Mouse (Mus musculus): ENCODE results near the gene Gipc1. TPM values are rescaled to one million over a fixed set of nuclear protein-coding genes. Genes with fewer than 3 reads are reported as not detected.

The Gipc1 gene
- polyA plus RNA-seq (2011; ENCODE audit: insufficient read depth, insufficient read length, low replicate concordance, missing spikeins), result 14.8 and 17.3 TPM in 2 replicates

- 3% methylated on average over 50 of the region's 50 CpGs for WGBS
- TF ChIP-seq CTCF (IDR thresholded peaks at IDR 0.05; ENCODE audit: control insufficient read depth, insufficient read depth, low read length) (no peak), POLR2A (IDR thresholded peaks at IDR 0.05; ENCODE audit: borderline replicate concordance, control insufficient read depth, low read depth, low read length) (peak; percentile 67; the same call in 1 of the 2 replicates)
- no peaks in the 10 kb centered on the region; the same call in none of the 2 replicates for H3K4me1 ChIP-seq (ENCODE audit: control insufficient read depth, insufficient read depth, low read length)
- peak within 1 kb of the TSS; percentile 77 for H3K4me3 ChIP-seq (replicated peaks; ENCODE audit: control insufficient read depth, low read depth, low read length)
- H3K27ac ChIP-seq (ENCODE audit: control insufficient read depth, insufficient read depth, low read depth, low read length, poor library complexity), result peak within 1 kb of the TSS; percentile 53; the same call in 1 of the 2 replicates
Measured at GRCm38 (mm10) chr8:83652030-83652743, at the start of gene Gipc1. Gene Gipc1, plus strand, starts transcription at chr8:83652677.

GRCm38 (mm10) chr8:83607661-83608397 is 44.6 kb upstream of the Gipc1 start, which contains the start of the genes Tecr and Dnajb1:
Gene Tecr, minus strand, starts transcription at chr8:83607971.
Gene Dnajb1, plus strand, starts transcription at chr8:83608193.
- H3K27ac ChIP-seq (ENCODE audit: control insufficient read depth, insufficient read depth, low read depth, low read length, poor library complexity), result peak within 1 kb of the TSS; percentile 94
- under 1% methylated on average over 69 of the region's 69 CpGs for WGBS
- TF ChIP-seq POLR2A (IDR thresholded peaks at IDR 0.05; ENCODE audit: borderline replicate concordance, control insufficient read depth, low read depth, low read length) (peak; percentile 99), CTCF (IDR thresholded peaks at IDR 0.05; ENCODE audit: control insufficient read depth, insufficient read depth, low read length) (no peak)
- H3K4me1 ChIP-seq (ENCODE audit: control insufficient read depth, insufficient read depth, low read length), result peaks cover 5% of the 10 kb centered on the region
- H3K4me3 ChIP-seq (replicated peaks; ENCODE audit: control insufficient read depth, low read depth, low read length), result peak within 1 kb of the TSS; percentile 86

DNA sequence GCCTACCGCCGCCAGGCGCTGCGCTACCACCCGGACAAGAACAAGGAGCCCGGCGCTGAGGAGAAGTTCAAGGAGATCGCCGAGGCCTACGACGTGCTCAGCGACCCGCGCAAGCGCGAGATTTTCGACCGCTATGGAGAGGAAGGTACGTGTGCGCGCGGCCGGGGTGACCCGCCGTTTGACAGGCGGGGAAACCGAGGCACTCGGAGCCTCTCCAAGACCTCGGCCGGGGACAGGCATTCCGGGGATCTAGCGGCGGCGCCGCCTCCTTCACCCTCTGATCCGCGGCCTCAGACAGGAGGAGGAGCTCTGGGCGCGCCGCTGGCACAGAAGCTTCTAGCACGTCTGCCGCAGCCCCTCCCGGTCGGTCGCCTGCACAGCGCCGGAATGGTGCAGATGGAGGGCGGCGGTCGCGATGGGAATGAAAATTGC is 44.1 kb upstream of the Gipc1 start:
- H3K27ac ChIP-seq (ENCODE audit: control insufficient read depth, insufficient read depth, low read depth, low read length, poor library complexity), result peak overlapping the region; percentile 94
- TF ChIP-seq CTCF (IDR thresholded peaks at IDR 0.05; ENCODE audit: control insufficient read depth, insufficient read depth, low read length) (no peak), POLR2A (IDR thresholded peaks at IDR 0.05; ENCODE audit: borderline replicate concordance, control insufficient read depth, low read depth, low read length) (no peak)
- WGBS, result under 1% methylated on average over 51 of the region's 51 CpGs
- peak overlapping the region; percentile 79 for H3K4me3 ChIP-seq (replicated peaks; ENCODE audit: control insufficient read depth, low read depth, low read length)
- H3K4me1 ChIP-seq (ENCODE audit: control insufficient read depth, insufficient read depth, low read length), result peaks cover 5% of the 10 kb centered on the region

DNA sequence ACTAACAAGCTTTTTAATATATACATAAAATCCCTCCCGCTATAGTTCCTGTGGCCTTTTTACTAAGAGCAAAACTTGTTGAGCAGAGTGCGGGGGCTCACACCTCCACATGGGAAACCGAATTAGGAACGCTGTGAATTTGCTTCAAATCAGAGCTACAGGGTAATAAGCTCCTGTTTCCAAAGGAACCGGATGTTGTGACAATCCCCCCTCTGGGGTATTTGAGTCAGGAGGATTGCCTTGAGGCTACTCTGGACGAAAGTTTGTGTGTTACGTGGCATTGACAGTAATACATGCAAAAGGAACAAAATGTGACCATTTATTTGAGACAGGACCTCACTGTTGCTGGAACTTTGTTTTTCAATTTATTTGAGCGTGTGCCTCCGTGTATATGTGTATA is 43.4 kb upstream of the Gipc1 start:
- no peak for TF ChIP-seq POLR2A (IDR thresholded peaks at IDR 0.05; ENCODE audit: borderline replicate concordance, control insufficient read depth, low read depth, low read length)
- TF ChIP-seq CTCF (IDR thresholded peaks at IDR 0.05; ENCODE audit: control insufficient read depth, insufficient read depth, low read length), result no peak
- Histone ChIP-seq H3K27ac (ENCODE audit: control insufficient read depth, insufficient read depth, low read depth, low read length, poor library complexity) (no peak overlapping the region), H3K4me3 (replicated peaks; ENCODE audit: control insufficient read depth, low read depth, low read length) (peak overlapping the region; percentile 79), H3K4me1 (ENCODE audit: control insufficient read depth, insufficient read depth, low read length) (peaks cover 5% of the 10 kb centered on the region)
- 2% methylated on average over 9 of the region's 9 CpGs for WGBS

- Histone ChIP-seq H3K4me1 (ENCODE audit: control insufficient read depth, insufficient read depth, low read length) (peaks cover 5% of the 10 kb centered on the region), H3K4me3 (replicated peaks; ENCODE audit: control insufficient read depth, low read depth, low read length) (peak overlapping the region; percentile 79), H3K27ac (ENCODE audit: control insufficient read depth, insufficient read depth, low read depth, low read length, poor library complexity) (no peak overlapping the region)
- TF ChIP-seq CTCF (IDR thresholded peaks at IDR 0.05; ENCODE audit: control insufficient read depth, insufficient read depth, low read length) (no peak), POLR2A (IDR thresholded peaks at IDR 0.05; ENCODE audit: borderline replicate concordance, control insufficient read depth, low read depth, low read length) (no peak)
- 69% methylated on average over 10 of the region's 10 CpGs for WGBS
Measured at GRCm38 (mm10) chr8:83609547-83610180, 42.8 kb upstream of the Gipc1 start.

DNA sequence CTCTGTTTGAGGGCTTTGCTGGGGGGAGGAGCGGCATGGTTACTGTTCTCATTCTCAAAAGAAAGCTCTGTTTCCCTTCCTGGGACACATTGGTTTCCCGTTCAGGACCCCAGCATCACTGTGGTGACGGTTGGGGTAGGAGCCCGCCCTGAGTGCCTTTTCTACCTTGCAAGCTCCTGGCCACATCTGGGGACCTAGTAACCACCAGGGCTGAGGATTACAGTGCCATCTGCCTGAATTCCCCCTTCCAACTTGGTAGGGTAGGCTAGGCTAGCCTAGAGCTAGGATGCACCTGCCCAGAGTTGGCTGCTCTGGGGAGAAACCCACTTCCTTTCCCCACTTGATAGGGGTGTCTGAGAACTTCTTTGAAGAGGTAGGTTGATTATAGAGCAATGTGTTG is 40.6 kb upstream of the Gipc1 start:
- Histone ChIP-seq H3K27ac (ENCODE audit: control insufficient read depth, insufficient read depth, low read depth, low read length, poor library complexity) (no peak overlapping the region), H3K4me3 (replicated peaks; ENCODE audit: control insufficient read depth, low read depth, low read length) (no peak overlapping the region), H3K4me1 (ENCODE audit: control insufficient read depth, insufficient read depth, low read length) (peaks cover 4% of the 10 kb centered on the region)
- TF ChIP-seq POLR2A (IDR thresholded peaks at IDR 0.05; ENCODE audit: borderline replicate concordance, control insufficient read depth, low read depth, low read length) (no peak), CTCF (IDR thresholded peaks at IDR 0.05; ENCODE audit: control insufficient read depth, insufficient read depth, low read length) (no peak)
- WGBS, result 81% methylated on average over 4 of the region's 4 CpGs

- WGBS, result 92% methylated on average over 4 of the region's 4 CpGs
- H3K4me3 ChIP-seq (replicated peaks; ENCODE audit: control insufficient read depth, low read depth, low read length), result no peak overlapping the region
- no peak overlapping the region for H3K27ac ChIP-seq (ENCODE audit: control insufficient read depth, insufficient read depth, low read depth, low read length, poor library complexity)
- H3K4me1 ChIP-seq (ENCODE audit: control insufficient read depth, insufficient read depth, low read length), result peaks cover 4% of the 10 kb centered on the region
- TF ChIP-seq POLR2A (IDR thresholded peaks at IDR 0.05; ENCODE audit: borderline replicate concordance, control insufficient read depth, low read depth, low read length) (no peak), CTCF (IDR thresholded peaks at IDR 0.05; ENCODE audit: control insufficient read depth, insufficient read depth, low read length) (no peak)
Measured at GRCm38 (mm10) chr8:83613695-83614094, 38.8 kb upstream of the Gipc1 start.

- no peak overlapping the region for H3K27ac ChIP-seq (ENCODE audit: control insufficient read depth, insufficient read depth, low read depth, low read length, poor library complexity)
- TF ChIP-seq POLR2A (IDR thresholded peaks at IDR 0.05; ENCODE audit: borderline replicate concordance, control insufficient read depth, low read depth, low read length), result no peak
- TF ChIP-seq CTCF (IDR thresholded peaks at IDR 0.05; ENCODE audit: control insufficient read depth, insufficient read depth, low read length), result no peak
- H3K4me1 ChIP-seq (ENCODE audit: control insufficient read depth, insufficient read depth, low read length), result no peaks in the 10 kb centered on the region; the same call in 1 of the 2 replicates
- H3K4me3 ChIP-seq (replicated peaks; ENCODE audit: control insufficient read depth, low read depth, low read length), result no peak overlapping the region
Measured at GRCm38 (mm10) chr8:83616625-83617024, 35.9 kb upstream of the Gipc1 start.
